Mouse (Mus musculus): ENCODE measurements around the gene Rnf180.
A peak's percentile ranks its signal among the peaks of the same experiment; 100 is the strongest.

Gene Rnf180

DNA sequence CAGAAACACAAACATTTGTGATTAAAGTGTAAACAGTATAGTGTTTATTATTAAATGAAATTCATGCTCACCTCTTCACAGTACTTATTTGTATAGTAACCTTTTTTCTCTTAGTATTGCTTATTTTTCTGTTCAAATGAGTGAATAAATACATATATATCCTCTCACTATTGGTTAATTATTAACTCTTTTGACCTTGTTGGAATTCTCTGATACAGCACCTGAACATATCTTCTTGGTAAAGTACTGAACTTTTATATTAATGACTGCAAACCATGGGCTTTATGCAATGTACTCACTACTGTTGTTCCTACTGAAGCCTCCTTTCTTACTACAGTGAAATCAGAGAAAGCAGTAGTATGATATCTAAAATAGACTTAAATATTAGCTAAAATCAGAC lies 173.0 kb downstream of the Rnf180 start:
- DNase-seq: no peak

GRCm38 (mm10) chr13:105111599-105111998 lies 183.0 kb downstream of the Rnf180 start:
- DNase-seq: no peak

DNA sequence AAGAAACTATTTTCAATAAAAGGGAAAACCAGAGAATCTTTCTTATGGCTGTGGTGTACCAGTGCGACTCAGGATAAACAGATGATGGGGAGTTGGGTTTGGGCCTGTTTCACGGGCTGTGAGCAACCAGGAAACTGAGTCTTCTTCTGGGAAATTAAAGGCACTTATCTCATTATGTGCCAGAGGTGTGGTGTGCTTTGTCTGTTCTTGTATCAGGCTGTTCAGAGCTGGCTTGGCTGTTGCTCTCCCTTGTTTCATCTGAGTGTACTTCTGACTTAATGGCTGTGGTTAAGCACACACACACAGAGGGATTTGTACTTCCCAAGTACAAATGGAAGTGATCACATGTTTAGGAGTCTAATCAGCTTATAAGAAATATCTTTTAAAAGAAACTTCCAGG lies 190.2 kb downstream of the Rnf180 start:
- no peak for DNase-seq

DNA sequence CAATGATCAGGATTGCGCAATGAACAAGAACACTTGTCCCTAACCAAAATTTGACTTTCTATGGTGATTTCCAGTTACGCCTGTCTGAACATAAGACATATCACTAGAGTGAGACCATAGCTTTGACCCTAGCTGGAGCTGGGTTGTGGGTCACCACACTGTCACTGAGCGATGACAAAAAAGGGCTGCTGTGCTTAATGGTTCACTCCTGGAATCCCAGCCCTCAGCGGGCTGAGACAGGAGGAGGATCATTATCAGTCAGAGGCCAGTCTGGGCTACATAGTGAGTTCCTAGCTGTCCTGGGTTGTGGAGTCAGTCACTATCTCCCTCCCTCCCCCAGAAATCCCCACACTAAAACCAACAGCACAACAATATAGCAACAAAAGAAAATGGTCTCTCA lies 193.9 kb downstream of the Rnf180 start:
- no peak for DNase-seq

- DNase-seq: no peak
Observed at GRCm38 (mm10) chr13:105096316-105096715, 198.3 kb downstream of the Rnf180 start.

DNA sequence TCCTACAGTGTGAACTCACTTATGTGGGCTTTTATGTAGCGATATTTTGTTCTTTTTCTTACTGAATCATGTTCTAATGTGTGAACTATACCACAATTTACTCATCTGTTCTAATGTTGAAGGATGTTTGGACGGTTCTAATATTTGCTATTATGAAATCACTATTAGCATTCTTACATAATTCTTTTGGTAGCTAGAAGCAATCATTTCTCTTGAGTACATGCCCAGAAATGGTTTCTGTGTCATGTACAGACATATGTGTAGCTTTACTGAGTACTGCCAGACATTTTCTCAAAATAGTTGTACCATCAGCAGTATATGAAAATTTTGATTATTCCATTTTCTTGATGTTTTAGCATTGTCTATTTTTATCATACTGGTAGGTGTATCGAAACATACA lies 205.3 kb downstream of the Rnf180 start:
- DNase-seq: peak; percentile 21

GRCm38 (mm10) chr13:105081862-105082261 lies 212.8 kb downstream of the Rnf180 start, which contains the start of gene 4933425L06Rik:
TSS of gene 4933425L06Rik (plus strand) at chr13:105082122.
- no peak for DNase-seq
